Mouse (Mus musculus): Measurements from ENCODE around the gene Pgf. TPM values are rescaled to one million over a fixed set of nuclear protein-coding genes. Genes with fewer than 3 reads are reported as not detected.

Gene Pgf
- total RNA-seq (2017), result 0.63 and 0.84 TPM in 2 replicates

DNA sequence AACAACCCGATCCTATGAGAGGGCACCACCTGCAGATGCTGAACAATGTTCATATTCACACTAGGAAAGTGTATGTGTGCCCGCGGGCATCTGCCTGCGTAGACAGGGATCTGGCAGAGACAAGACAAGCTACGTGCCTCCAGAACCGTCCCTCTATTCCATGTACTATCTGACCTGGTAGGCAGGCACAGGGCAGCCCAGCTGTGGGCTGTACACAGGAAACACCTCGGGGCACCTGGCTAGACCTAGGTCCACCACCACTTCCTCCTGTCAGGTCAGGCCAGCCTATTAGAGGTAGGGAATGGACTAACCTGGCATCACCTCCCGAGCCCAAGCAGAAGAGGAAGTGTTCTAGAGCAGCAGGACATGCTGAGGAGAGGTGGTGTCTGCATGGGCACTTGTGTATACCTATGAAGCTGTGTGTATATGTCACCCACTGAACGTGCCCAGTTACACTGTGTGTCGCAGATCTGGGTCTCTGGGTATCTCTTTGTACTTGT is at the start of gene Pgf:
Pgf (minus strand) TSS at position 51 of the 500 bp plus-strand sequence.
- ATAC-seq (replicated peaks in 1 of 2; ENCODE audit: insufficient read depth in 1 of 2, low FRiP score in 2 of 2, low TSS enrichment in 1 of 2, low read depth in 1 of 2, poor library complexity in 2 of 2, severe bottlenecking in 2 of 2), result peak; percentile 30 to 46; a peak in 3 of 4 replicates

GRCm38 (mm10) chr12:85227227-85227626 is 49.6 kb upstream of the Pgf start:
- no peak for ATAC-seq (replicated peaks in 1 of 2; ENCODE audit: insufficient read depth in 1 of 2, low FRiP score in 2 of 2, low TSS enrichment in 1 of 2, low read depth in 1 of 2, poor library complexity in 2 of 2, severe bottlenecking in 2 of 2)

GRCm38 (mm10) chr12:85219905-85220290 is 42.3 kb upstream of the Pgf start:
- no peak; a peak in 1 of 4 replicates for ATAC-seq (replicated peaks in 1 of 2; ENCODE audit: insufficient read depth in 1 of 2, low FRiP score in 2 of 2, low TSS enrichment in 1 of 2, low read depth in 1 of 2, poor library complexity in 2 of 2, severe bottlenecking in 2 of 2)

DNA sequence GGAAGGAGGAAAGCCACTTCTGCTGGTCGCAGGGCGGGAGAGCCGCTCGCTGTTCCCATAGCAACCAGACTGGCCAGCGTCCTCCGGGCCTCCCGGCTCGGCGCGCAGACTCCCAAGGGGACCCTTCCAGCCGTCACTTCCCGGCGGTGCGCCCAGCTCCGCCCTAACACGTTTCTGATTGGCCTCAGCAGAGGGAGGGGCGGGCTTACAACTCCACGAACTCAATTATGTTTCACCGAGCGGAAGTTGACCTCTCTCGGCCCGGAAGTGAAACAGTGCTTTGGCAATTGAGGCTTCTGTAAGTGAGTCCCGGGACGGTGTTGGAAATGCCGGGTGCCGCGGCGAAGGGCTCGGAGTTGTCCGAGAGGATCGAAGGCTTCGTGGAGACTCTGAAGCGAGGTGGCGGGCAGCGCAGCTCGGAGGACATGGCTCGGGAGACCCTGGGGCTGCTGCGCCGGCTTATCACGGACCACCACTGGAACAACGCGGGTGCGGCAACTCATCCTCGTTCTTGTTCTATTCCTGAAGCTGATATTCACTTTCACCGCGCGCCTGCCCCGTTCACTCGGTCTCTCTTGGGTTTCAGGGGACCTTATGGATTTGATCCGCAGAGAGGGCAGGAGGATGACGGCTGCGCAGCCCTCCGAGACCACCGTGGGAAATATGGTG is 41.8 kb upstream of the Pgf start, which contains the start of gene Eif2b2:
Eif2b2 (plus strand) TSS at position 246 of the 669 bp plus-strand sequence.
- peak; percentile 99 to 100 for ATAC-seq (replicated peaks in 1 of 2; ENCODE audit: insufficient read depth in 1 of 2, low FRiP score in 2 of 2, low TSS enrichment in 1 of 2, low read depth in 1 of 2, poor library complexity in 2 of 2, severe bottlenecking in 2 of 2)

DNA sequence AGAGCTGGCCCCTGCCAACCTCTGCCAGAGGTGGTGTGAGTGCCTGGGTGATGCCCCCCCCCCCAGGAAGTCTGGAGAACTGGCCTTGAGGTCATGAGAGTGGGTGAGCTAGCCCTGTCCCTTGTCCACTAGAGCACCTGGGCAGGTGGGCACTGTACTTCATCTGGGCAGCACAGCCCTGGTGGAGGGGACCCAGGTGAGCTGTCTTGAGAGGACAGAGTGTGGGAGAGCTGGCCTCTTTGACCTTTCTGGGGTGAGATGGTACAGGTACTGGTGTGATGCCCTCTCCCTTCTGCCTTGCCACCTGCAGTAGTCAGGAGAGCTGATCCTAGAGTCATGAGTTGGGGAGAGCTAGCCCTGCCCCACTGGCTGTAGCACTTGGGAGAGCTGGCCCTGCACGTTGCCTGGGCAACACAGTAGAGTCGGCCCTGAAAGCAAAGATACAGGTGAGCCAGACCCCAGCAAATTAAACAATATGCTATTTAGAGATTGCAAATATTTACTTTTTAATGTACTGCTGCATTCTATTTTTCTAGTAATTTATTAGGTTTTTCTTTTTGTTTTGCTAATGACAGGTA is 40.2 kb upstream of the Pgf start:
- ATAC-seq (replicated peaks in 1 of 2; ENCODE audit: insufficient read depth in 1 of 2, low FRiP score in 2 of 2, low TSS enrichment in 1 of 2, low read depth in 1 of 2, poor library complexity in 2 of 2, severe bottlenecking in 2 of 2), result no peak

GRCm38 (mm10) chr12:85215031-85215430 is 37.4 kb upstream of the Pgf start:
- no peak for ATAC-seq (replicated peaks in 1 of 2; ENCODE audit: insufficient read depth in 1 of 2, low FRiP score in 2 of 2, low TSS enrichment in 1 of 2, low read depth in 1 of 2, poor library complexity in 2 of 2, severe bottlenecking in 2 of 2)

DNA sequence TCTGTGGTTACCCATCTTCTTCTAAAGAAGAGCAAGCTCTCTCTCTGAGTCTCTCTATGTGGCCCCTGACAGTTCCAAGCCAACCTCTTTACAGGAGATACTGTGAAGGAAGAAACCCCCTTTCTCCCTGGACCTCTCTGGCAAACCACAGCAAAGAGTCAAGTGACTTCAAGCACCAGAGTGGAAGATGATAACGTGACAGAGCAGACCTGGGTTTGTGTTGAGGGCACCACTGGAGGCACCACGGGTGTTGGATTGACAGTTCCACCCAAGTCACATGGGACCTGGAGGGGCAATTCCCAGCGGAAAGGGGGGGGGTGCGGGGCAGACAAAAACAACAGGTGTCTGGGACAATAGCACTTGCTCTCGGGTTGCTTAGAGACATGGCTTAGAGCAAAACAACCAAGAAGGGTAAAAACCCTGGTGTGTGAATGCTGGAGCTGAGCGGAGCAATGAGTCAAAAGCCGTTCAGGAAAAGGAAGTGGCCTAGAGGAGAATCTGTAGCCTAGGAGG is 31.2 kb upstream of the Pgf start:
- ATAC-seq (replicated peaks in 1 of 2; ENCODE audit: insufficient read depth in 1 of 2, low FRiP score in 2 of 2, low TSS enrichment in 1 of 2, low read depth in 1 of 2, poor library complexity in 2 of 2, severe bottlenecking in 2 of 2), result peak; percentile 53 to 62; a peak in 3 of 4 replicates

DNA sequence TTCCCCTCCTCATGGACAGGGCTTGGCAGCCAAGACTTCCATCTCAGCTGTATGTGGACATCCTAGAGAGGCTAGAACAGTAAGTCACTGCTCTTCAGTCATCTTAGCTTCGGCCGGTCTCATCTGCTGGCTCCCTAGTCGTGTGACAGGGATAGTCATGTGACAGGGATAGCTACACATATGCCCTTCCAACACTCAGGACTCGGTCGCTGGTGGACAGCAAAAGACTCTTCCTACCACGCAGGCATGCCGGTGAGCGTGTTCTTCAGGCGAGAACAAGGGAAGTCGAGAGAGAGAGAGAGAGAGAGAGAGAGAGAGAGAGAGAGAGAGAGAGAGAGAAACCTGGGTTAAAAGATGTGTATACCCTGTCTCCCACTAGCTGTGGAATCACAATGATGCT is 27.8 kb upstream of the Pgf start:
- ATAC-seq (replicated peaks in 1 of 2; ENCODE audit: insufficient read depth in 1 of 2, low FRiP score in 2 of 2, low TSS enrichment in 1 of 2, low read depth in 1 of 2, poor library complexity in 2 of 2, severe bottlenecking in 2 of 2), result no peak

DNA sequence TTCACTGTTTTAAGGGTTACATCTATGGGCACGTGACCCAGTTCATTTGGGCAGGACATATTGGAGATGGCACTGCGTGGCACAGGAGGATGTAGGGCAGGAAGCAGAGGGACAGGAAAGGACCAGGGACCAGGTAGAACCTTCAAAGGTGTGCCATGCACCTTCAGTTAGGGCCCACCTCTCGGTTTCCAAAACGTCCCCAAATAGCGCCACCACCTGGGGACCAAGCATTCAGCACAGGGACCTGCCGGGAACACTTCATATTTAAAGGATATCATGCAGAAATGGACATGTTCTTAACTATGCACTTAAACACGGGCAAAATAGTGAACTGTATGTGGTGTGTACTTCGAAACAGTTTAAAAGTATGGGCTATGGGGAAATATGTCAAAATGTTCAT is 26.5 kb upstream of the Pgf start:
- ATAC-seq (replicated peaks in 1 of 2; ENCODE audit: insufficient read depth in 1 of 2, low FRiP score in 2 of 2, low TSS enrichment in 1 of 2, low read depth in 1 of 2, poor library complexity in 2 of 2, severe bottlenecking in 2 of 2), result no peak

DNA sequence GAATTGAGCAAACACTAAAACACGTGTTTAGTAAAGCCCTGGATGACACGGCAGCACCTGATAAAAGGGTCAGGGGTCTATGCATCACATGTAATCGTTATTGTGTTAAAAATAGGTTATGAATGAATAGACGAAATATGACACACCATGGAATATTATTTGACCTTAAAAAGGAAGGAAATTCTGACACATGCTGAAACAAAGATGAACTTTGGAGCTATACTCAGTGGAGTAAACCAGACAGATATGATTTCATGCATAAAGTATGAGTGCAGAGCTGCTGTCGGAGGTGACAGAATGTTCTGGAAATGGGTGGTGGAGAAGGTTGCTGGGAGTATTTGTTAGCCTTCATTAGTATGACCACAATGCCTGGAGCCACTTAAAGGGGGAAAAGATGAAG is 26.1 kb upstream of the Pgf start:
- no peak for ATAC-seq (replicated peaks in 1 of 2; ENCODE audit: insufficient read depth in 1 of 2, low FRiP score in 2 of 2, low TSS enrichment in 1 of 2, low read depth in 1 of 2, poor library complexity in 2 of 2, severe bottlenecking in 2 of 2)

- no peak for ATAC-seq (replicated peaks in 1 of 2; ENCODE audit: insufficient read depth in 1 of 2, low FRiP score in 2 of 2, low TSS enrichment in 1 of 2, low read depth in 1 of 2, poor library complexity in 2 of 2, severe bottlenecking in 2 of 2)
These were observed 24.6 kb upstream of the Pgf start for GRCm38 (mm10) chr12:85202191-85202590.

- no peak for ATAC-seq (replicated peaks in 1 of 2; ENCODE audit: insufficient read depth in 1 of 2, low FRiP score in 2 of 2, low TSS enrichment in 1 of 2, low read depth in 1 of 2, poor library complexity in 2 of 2, severe bottlenecking in 2 of 2)
These were observed 24.2 kb upstream of the Pgf start for GRCm38 (mm10) chr12:85201830-85202147.

DNA sequence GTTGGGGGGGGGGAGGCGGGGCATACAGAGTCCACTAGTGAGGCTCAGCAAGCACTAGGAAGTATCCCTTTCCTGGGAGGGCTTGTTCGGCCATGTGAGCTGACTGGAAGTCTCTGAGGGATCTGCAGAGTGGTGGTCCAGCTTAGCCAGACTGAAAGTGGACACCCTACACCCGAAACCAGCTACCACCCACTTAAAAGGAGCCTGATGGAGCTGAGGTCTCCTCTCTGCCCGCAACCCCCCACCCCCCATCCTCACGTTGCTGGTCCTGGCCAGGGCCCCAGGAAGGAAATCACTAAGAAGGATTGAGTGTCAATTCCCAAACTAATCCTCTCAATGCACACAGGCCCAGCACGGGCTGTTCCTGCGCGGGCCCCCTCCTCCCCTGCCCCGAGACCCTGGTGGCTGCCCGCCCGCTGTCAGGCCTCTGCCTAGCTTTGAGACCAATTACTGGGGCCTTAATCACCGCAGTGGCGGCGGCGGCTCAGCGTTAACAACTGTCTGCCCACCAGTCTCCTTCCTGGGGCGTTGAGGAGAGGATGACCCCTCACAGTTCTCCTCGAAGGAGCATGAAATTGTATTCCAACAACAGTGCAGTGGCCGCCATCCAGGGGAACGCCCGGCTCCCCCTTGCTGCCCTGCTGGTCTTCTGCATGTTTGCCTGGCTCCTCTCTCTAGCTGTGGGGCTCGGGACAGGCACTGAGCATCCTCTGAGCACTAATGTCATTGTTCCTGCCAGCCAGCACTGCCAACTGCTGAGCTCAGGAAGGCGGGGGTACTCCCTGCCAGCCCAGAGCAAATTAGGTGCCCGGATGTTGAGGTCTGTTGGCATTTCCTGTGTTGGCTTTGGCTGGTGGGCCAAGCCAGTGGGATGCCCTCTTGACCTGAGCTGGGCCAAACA is 23.6 kb upstream of the Pgf start:
- peak; percentile 42 to 61 for ATAC-seq (replicated peaks in 1 of 2; ENCODE audit: insufficient read depth in 1 of 2, low FRiP score in 2 of 2, low TSS enrichment in 1 of 2, low read depth in 1 of 2, poor library complexity in 2 of 2, severe bottlenecking in 2 of 2)

DNA sequence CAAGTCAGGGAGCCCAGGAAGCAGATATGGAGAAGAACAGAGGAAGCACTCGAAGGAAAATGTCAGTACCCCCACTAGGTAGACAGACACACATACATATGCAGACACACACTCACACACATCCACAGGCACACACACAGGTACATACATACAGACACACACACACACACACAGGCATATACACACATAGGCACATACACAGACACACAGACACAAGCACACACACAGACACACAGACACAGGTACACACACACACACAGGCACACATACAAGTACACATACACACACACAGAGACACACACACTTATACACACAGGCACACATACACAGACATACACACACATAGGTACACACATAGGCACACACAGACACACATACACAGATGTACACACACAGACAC is 22.4 kb upstream of the Pgf start:
- no peak for ATAC-seq (replicated peaks in 1 of 2; ENCODE audit: insufficient read depth in 1 of 2, low FRiP score in 2 of 2, low TSS enrichment in 1 of 2, low read depth in 1 of 2, poor library complexity in 2 of 2, severe bottlenecking in 2 of 2)

- no peak for ATAC-seq (replicated peaks in 1 of 2; ENCODE audit: insufficient read depth in 1 of 2, low FRiP score in 2 of 2, low TSS enrichment in 1 of 2, low read depth in 1 of 2, poor library complexity in 2 of 2, severe bottlenecking in 2 of 2)
These were observed 20.3 kb upstream of the Pgf start for GRCm38 (mm10) chr12:85197936-85198335.

- no peak for ATAC-seq (replicated peaks in 1 of 2; ENCODE audit: insufficient read depth in 1 of 2, low FRiP score in 2 of 2, low TSS enrichment in 1 of 2, low read depth in 1 of 2, poor library complexity in 2 of 2, severe bottlenecking in 2 of 2)
These were observed 19.8 kb upstream of the Pgf start for GRCm38 (mm10) chr12:85197371-85197770.

GRCm38 (mm10) chr12:85196191-85196590 is 18.6 kb upstream of the Pgf start:
- no peak for ATAC-seq (replicated peaks in 1 of 2; ENCODE audit: insufficient read depth in 1 of 2, low FRiP score in 2 of 2, low TSS enrichment in 1 of 2, low read depth in 1 of 2, poor library complexity in 2 of 2, severe bottlenecking in 2 of 2)

- no peak for ATAC-seq (replicated peaks in 1 of 2; ENCODE audit: insufficient read depth in 1 of 2, low FRiP score in 2 of 2, low TSS enrichment in 1 of 2, low read depth in 1 of 2, poor library complexity in 2 of 2, severe bottlenecking in 2 of 2)
These were observed 17.5 kb upstream of the Pgf start for GRCm38 (mm10) chr12:85195086-85195485.

Measured in hematopoietic stem cell, adult 5-6 weeks (primary cell).